Mouse (Mus musculus) neural tube, embryonic 12.5 days (tissue): Measurements from ENCODE around the gene Atp2b1. TPM values are rescaled to one million over a fixed set of nuclear protein-coding genes. Genes with fewer than 3 reads are reported as not detected.
"Not testable (repeated sequence)": the region's sequence is repeated elsewhere in the genome, so short reads cannot be mapped to it uniquely, and the experiment has no call there.

Source experiments
- ATAC-seq: fragments of 200-750 bp; cut with Nextera tagmentation; 2 replicates; pipeline ENCODE4 v1.8.0; 2017; ENCODE audit warnings: low read depth, mild to moderate bottlenecking, moderate TSS enrichment, moderate library complexity; ENCODE audit not compliant: low FRiP score
- H3K27ac ChIP-seq: fragments of 300-500 bp; sonication (generic); 2 replicates; pipeline ENCODE4 v1.5.1; 2016
- H3K27me3 ChIP-seq: fragments of 300-500 bp; sonication (generic); replicated peaks from 2 replicates; pipeline ENCODE4 v1.6.1; 2016; ENCODE audit warnings: mild to moderate bottlenecking
- H3K36me3 ChIP-seq: fragments of 300-500 bp; sonication (generic); 2 replicates; pipeline ENCODE4 v1.6.1; 2016; ENCODE audit warnings: mild to moderate bottlenecking
- H3K4me1 ChIP-seq: fragments of 300-500 bp; sonication (generic); 2 replicates; pipeline ENCODE4 v1.6.1; 2016
- H3K4me2 ChIP-seq: fragments of 300-500 bp; sonication (generic); replicated peaks from 2 replicates; pipeline ENCODE4 v1.6.1; 2016; ENCODE audit warnings: mild to moderate bottlenecking
- H3K4me3 ChIP-seq: fragments of 300-500 bp; sonication (generic); 2 replicates; pipeline ENCODE4 v1.5.1; 2016
- H3K9ac ChIP-seq: fragments of 300-500 bp; sonication (generic); 2 replicates; pipeline ENCODE4 v1.6.1; 2016; ENCODE audit warnings: mild to moderate bottlenecking
- H3K9me3 ChIP-seq: fragments of 300-500 bp; sonication (generic); 2 replicates; pipeline ENCODE4 v1.6.1; 2016; ENCODE audit warnings: mild to moderate bottlenecking
- WGBS: fragments of 180-500 bp; shearing (Covaris S2); methylation state at CpG from one replicate; pipeline ENCODE4 v1.1.7; 2016; 5-methylcytosine and 5-hydroxymethylcytosine counted together
- polyA plus RNA-seq: library from polyadenylated mRNA; unstranded; fragments of >200 nt; fragmentation: Nextera tagmentation; extraction: Ambion mirVana; gene quantifications from 2 replicates; pipeline ENCODE4 v1.2.1, GENCODE M21; 2016

Gene Atp2b1
- polyA plus RNA-seq, 1 experiment from 2014 or later = 194 TPM

DNA sequence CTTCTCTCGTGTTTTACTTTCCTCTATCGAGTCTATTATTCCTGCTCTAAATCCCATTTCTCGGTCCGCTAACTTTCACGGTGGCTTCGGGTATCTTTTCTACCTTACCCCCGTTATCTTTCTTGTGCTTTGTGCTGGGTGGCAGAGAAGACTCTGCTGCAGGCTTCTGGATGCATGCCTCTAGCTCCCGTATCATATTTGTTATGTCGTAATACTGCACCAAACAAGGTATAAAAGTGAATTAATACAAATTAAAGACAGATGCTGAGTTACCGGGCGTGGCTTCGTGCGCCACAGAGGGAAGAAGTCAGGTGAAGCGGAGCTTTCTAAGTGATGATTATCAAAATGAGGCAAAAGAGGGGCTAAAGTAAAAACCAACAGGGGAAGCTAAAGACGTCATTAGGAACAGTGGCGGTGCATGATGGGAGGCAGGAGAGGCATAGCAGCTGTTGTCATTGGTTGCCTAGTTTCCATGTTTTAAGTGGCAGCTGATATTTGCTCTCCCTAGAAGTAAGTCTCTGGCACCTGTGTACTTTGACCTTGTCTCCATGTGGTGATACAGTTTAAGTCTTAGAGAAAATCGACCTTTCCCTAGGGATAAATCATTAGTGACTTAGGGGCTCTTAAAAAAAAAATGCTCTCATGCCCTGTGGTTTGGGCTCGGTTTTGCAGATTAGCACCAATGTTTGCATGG is 58.9 kb downstream of the Atp2b1 start:
- Histone ChIP-seq H3K36me3 (peaks cover 17% of the 10 kb centered on the region), H3K4me1 (peaks cover 15% of the 10 kb centered on the region), H3K9me3 (no peaks in the 10 kb centered on the region), H3K4me2 (no peak overlapping the region), H3K4me3 (no peak overlapping the region), H3K27me3 (no peaks in the 10 kb centered on the region), H3K27ac (no peak overlapping the region), H3K9ac (no peak overlapping the region)
- 89% methylated on average over 18 of the region's 18 CpGs for WGBS
- no peak for ATAC-seq

GRCm38 (mm10) chr10:98974645-98975044 is 60.4 kb downstream of the Atp2b1 start:
- ATAC-seq = no peak
- Histone ChIP-seq H3K4me2 (no peak overlapping the region), H3K4me1 (peaks cover 15% of the 10 kb centered on the region), H3K27ac (no peak overlapping the region), H3K27me3 (no peaks in the 10 kb centered on the region), H3K36me3 (peaks cover 6% of the 10 kb centered on the region; the same call in 1 of the 2 replicates), H3K4me3 (no peak overlapping the region), H3K9me3 (no peaks in the 10 kb centered on the region), H3K9ac (no peak overlapping the region)
- WGBS = 91% methylated on average over 3 of the region's 3 CpGs

- H3K27ac ChIP-seq = no peak overlapping the region
- H3K4me2 ChIP-seq = no peak overlapping the region
- H3K4me3 ChIP-seq = no peak overlapping the region
- peaks cover 15% of the 10 kb centered on the region for H3K4me1 ChIP-seq
- no peaks in the 10 kb centered on the region for H3K27me3 ChIP-seq
- no peak for ATAC-seq
- no peak overlapping the region for H3K9ac ChIP-seq
- 82% methylated on average over 6 of the region's 6 CpGs for WGBS
- no peaks in the 10 kb centered on the region for H3K9me3 ChIP-seq
- peaks cover 3% of the 10 kb centered on the region; the same call in 1 of the 2 replicates for H3K36me3 ChIP-seq
Observed at GRCm38 (mm10) chr10:98975611-98976010, 61.4 kb downstream of the Atp2b1 start.

- ATAC-seq = no peak
- 38% methylated on average over 6 of the region's 6 CpGs for WGBS
- no peaks in the 10 kb centered on the region for H3K27me3 ChIP-seq
Observed at GRCm38 (mm10) chr10:98976877-98977494, 62.8 kb downstream of the Atp2b1 start.

DNA sequence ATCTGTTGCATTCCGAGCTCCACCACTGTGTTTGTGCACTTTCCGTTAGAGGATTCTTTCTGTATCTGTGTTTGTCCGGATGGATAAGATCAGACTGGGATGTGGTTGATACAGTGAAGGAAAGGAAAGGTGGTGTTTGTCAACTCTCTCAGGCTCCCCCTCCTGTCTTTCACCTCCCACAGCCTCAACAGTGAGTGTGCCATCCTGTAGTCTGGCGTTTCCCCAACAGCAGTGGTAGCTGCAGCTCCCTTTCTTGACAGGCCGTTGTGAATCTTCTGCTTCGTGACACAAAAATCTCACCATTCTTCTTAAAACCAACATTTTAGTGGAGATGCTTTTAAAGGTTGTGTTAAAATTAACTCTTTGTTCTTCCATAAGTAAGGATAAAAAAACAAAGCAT is 64.6 kb downstream of the Atp2b1 start:
- no peak for ATAC-seq
- no peak overlapping the region for H3K4me3 ChIP-seq
- no peak overlapping the region for H3K9ac ChIP-seq
- H3K27ac ChIP-seq = no peak overlapping the region
- H3K9me3 ChIP-seq = no peaks in the 10 kb centered on the region
- no peaks in the 10 kb centered on the region for H3K36me3 ChIP-seq
- peaks cover 15% of the 10 kb centered on the region for H3K4me1 ChIP-seq
- no peak overlapping the region for H3K4me2 ChIP-seq
- WGBS = 89% methylated on average over 6 of the region's 6 CpGs
- no peaks in the 10 kb centered on the region for H3K27me3 ChIP-seq

More at GRCm38 (mm10) chr10:98976877-98977494, 62.8 kb downstream of the Atp2b1 start:
- Histone ChIP-seq H3K27ac (no peak overlapping the region), H3K36me3 (peaks cover 3% of the 10 kb centered on the region; the same call in 1 of the 2 replicates), H3K4me1 (peaks cover 15% of the 10 kb centered on the region), H3K4me3 (no peak overlapping the region), H3K9ac (no peak overlapping the region), H3K4me2 (no peak overlapping the region), H3K9me3 (no peaks in the 10 kb centered on the region)

DNA sequence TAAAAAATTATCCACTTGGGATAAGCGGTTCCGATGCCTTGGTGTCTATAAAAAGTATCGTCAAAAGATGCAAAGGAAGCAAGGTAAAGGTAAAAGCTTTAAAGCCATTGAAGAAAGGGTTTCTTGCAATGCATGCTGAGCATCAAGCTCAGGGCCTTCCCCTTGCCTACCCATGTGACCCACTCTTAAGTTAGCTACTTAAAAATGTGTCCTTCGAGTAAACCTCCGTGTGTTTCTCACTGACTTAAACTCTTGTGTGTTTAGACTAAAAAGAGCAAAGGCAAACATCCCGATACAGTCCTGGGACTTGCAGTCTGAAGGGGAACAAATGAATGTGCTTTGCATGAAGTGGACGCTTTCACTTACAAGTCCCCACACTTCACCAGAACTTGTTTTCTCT is 65.1 kb downstream of the Atp2b1 start:
- Histone ChIP-seq H3K4me3 (no peak overlapping the region), H3K27me3 (no peaks in the 10 kb centered on the region), H3K4me2 (no peak overlapping the region), H3K27ac (no peak overlapping the region), H3K36me3 (no peaks in the 10 kb centered on the region), H3K9me3 (no peaks in the 10 kb centered on the region), H3K9ac (no peak overlapping the region), H3K4me1 (peaks cover 15% of the 10 kb centered on the region)
- WGBS = 90% methylated on average over 7 of the region's 7 CpGs
- no peak for ATAC-seq

DNA sequence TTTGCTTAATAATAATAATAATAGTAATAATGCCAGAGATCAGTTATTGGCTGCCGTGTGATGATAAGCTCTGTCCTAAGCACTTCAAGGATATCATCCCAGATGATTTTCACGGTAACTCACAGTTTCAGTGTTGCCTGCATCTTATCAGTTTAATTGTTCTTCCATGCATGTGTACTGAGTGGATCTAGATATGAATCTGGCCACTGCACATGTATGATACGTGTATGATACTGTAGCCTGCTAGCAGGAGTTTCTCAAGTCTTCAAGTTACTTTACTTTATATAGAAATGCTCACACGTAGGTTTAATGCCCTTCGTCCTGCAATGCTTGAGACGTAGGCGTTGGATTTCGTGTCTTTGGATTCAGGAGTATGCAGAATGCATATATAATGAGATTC is 65.7 kb downstream of the Atp2b1 start:
- ATAC-seq = no peak
- Histone ChIP-seq H3K27ac (no peak overlapping the region), H3K9me3 (no peaks in the 10 kb centered on the region), H3K36me3 (no peaks in the 10 kb centered on the region), H3K4me2 (no peak overlapping the region), H3K4me1 (peaks cover 15% of the 10 kb centered on the region), H3K27me3 (no peaks in the 10 kb centered on the region), H3K4me3 (no peak overlapping the region), H3K9ac (no peak overlapping the region)
- WGBS = 74% methylated on average over 8 of the region's 8 CpGs

- Histone ChIP-seq H3K4me2 (no peak overlapping the region), H3K9me3 (no peaks in the 10 kb centered on the region), H3K4me3 (no peak overlapping the region), H3K9ac (no peak overlapping the region), H3K4me1 (no peaks in the 10 kb centered on the region), H3K27ac (no peak overlapping the region), H3K36me3 (peaks cover 39% of the 10 kb centered on the region), H3K27me3 (no peaks in the 10 kb centered on the region)
- 89% methylated on average over 3 of the region's 3 CpGs for WGBS
- no peak for ATAC-seq
Observed at GRCm38 (mm10) chr10:98991964-98992363, 77.8 kb downstream of the Atp2b1 start.

DNA sequence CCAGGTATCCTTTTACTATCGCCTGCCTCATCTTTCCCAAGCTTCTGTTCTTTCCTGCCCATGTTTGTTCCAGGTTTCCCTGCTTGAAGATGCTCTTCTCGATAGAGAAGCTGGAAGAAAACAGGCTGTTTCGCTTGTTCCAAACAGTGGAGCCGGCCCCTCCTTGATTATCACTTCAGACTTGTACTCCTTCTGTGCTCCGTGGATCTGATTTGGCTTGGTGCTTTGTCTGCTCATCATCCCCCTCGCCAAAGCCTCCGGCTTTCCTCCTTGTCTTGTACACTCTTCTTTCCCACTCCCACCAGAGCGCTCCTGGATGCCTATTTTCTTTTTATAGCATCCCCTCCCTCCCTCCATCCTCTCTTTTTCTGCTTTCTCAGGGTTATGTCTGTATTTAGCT is 79.0 kb downstream of the Atp2b1 start:
- Histone ChIP-seq H3K27me3 (no peaks in the 10 kb centered on the region), H3K4me1 (no peaks in the 10 kb centered on the region), H3K4me2 (no peak overlapping the region), H3K4me3 (no peak overlapping the region), H3K36me3 (peaks cover 46% of the 10 kb centered on the region), H3K9ac (no peak overlapping the region), H3K27ac (no peak overlapping the region), H3K9me3 (no peaks in the 10 kb centered on the region)
- ATAC-seq = no peak
- WGBS = 93% methylated on average over 8 of the region's 8 CpGs

DNA sequence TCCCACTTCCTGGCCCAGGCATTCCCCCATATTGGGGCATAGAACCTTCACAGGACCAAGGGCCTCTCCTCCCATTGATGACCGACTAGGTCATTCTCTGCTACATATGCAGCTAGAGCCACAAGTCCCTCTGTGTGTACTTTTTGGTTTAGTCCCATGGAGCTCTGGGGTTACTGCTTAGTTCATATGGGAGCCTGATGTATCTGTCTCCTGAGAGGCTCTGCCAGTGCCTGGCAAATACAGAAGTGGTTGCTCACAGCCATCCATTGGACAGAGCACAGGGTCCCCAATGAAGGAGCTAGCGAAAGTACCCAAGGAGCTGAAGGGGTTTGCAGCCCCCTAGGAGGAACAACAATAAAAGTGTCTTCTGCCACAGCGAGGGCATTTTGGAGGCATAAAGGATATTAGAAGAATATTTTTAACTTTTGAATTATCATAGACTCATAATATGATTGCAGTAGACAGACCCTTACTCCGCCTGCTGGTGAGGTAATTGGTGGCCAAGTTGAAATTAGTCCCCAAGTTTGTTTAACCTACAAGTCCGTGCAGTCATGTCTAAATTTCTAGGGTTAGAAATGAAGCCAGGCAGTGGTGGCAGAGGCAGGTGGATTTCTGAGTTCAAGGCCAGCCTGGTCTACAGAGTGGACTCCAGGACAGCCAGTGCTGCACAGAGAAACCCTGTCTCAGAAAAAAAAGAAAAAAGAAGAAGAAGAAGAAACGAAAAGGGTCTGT is 81.0 kb downstream of the Atp2b1 start:
- peaks cover 52% of the 10 kb centered on the region for H3K36me3 ChIP-seq
- not testable (repeated sequence) for H3K27me3 ChIP-seq, H3K27ac ChIP-seq, H3K4me2 ChIP-seq, H3K4me1 ChIP-seq, H3K9me3 ChIP-seq, H3K4me3 ChIP-seq, ATAC-seq, H3K9ac ChIP-seq
- WGBS = 95% methylated on average over 6 of the region's 6 CpGs

- H3K36me3 ChIP-seq = peaks cover 27% of the 10 kb centered on the region
Observed at GRCm38 (mm10) chr10:99004866-99005265, 90.7 kb downstream of the Atp2b1 start.

GRCm38 (mm10) chr10:99011084-99011483 is 96.9 kb downstream of the Atp2b1 start:
- no peak for ATAC-seq
- no peak overlapping the region for H3K27ac ChIP-seq
- no peaks in the 10 kb centered on the region for H3K4me1 ChIP-seq
- no peak overlapping the region for H3K9ac ChIP-seq
- H3K9me3 ChIP-seq = no peaks in the 10 kb centered on the region
- no peak overlapping the region for H3K4me3 ChIP-seq
- no peak overlapping the region for H3K4me2 ChIP-seq
- H3K27me3 ChIP-seq = no peaks in the 10 kb centered on the region
- 84% methylated on average over 3 of the region's 3 CpGs for WGBS
- H3K36me3 ChIP-seq = peaks cover 15% of the 10 kb centered on the region

More at GRCm38 (mm10) chr10:99004866-99005265, 90.7 kb downstream of the Atp2b1 start:
- no peaks in the 10 kb centered on the region for H3K4me1 ChIP-seq
- no peak for ATAC-seq
- WGBS = 86% methylated on average over 3 of the region's 3 CpGs
- no peak overlapping the region for H3K27ac ChIP-seq
- no peaks in the 10 kb centered on the region for H3K27me3 ChIP-seq
- no peaks in the 10 kb centered on the region for H3K9me3 ChIP-seq
- no peak overlapping the region for H3K9ac ChIP-seq
- no peak overlapping the region for H3K4me3 ChIP-seq
- no peak overlapping the region for H3K4me2 ChIP-seq
